Mouse (Mus musculus): ENCODE results near the gene Trim50. TPM values are rescaled to one million over a fixed set of nuclear protein-coding genes. Genes with fewer than 3 reads are reported as not detected.

Gene Trim50
- polyA plus RNA-seq, 1 experiment: not detected

Other genes with a start within 250 kb of the Trim50 start
- gene Tbl2, start 203.6 kb upstream of the Trim50 start, polyA plus RNA-seq (2012; rRNA removed): 18.3 and 18.8 TPM in 2 replicates
- 39.3 and 47.4 TPM in 2 replicates for gene Bcl7b, start 185.0 kb upstream of the Trim50 start, polyA plus RNA-seq (2012; rRNA removed)
- gene Baz1b, start 166.0 kb upstream of the Trim50 start, polyA plus RNA-seq (2012; rRNA removed): 17.4 and 20.9 TPM in 2 replicates
- 0.39 and 0.43 TPM in 2 replicates for gene Fzd9, start 102.1 kb upstream of the Trim50 start, polyA plus RNA-seq (2012; rRNA removed)
- gene Fkbp6, start 3.3 kb upstream of the Trim50 start, polyA plus RNA-seq (2012; rRNA removed): 0.10 TPM in 1 of 2 replicates, not detected in the other
- gene Nsun5, start 16.7 kb downstream of the Trim50 start, polyA plus RNA-seq (2012; rRNA removed): 20.4 and 28.4 TPM in 2 replicates
- 7.1 and 13.9 TPM in 2 replicates for gene Pom121, start 41.3 kb downstream of the Trim50 start, polyA plus RNA-seq (2012; rRNA removed)
- gene Hip1, start 191.8 kb downstream of the Trim50 start, polyA plus RNA-seq (2012; rRNA removed): 28.8 and 34.9 TPM in 2 replicates
- gene Ccl26, start 210.3 kb downstream of the Trim50 start, polyA plus RNA-seq (2012; rRNA removed): not detected in 2 replicates
- 10.5 and 12.6 TPM in 2 replicates for gene Ccl24, start 219.8 kb downstream of the Trim50 start, polyA plus RNA-seq (2012; rRNA removed)